Mouse (Mus musculus): ENCODE measurements around the gene Hoxa11. TPM values are rescaled to one million over a fixed set of nuclear protein-coding genes. Genes with fewer than 3 reads are reported as not detected.

Hoxa11 gene
- total RNA-seq, 1 experiment, result 0.31 TPM

- Histone ChIP-seq H3K4me3 (ENCODE audit: insufficient read depth in 1 of 2, low read depth in 1 of 2, low read length in 2 of 2, poor library complexity in 1 of 2, severe bottlenecking in 1 of 2) (no peak overlapping the region), H3K9me3 (ENCODE audit: control insufficient read depth, insufficient read depth, low read depth, low read length) (no peaks in the 10 kb centered on the region), H3K4me1 (ENCODE audit: control insufficient read depth in 2 of 2, insufficient read depth in 2 of 2, low read length in 2 of 2, poor library complexity in 1 of 2) (peaks cover 0 to 5% of the 10 kb centered on the region in 2 experiments; a peak in 1 of 4 replicates), H3K36me3 (ENCODE audit: control insufficient read depth, insufficient read depth, low read length, poor library complexity, severe bottlenecking) (no peaks in the 10 kb centered on the region), H3K9ac (ENCODE audit: insufficient read depth, low read depth, low read length, poor library complexity, severe bottlenecking) (no peak overlapping the region), H3K27ac (ENCODE audit: insufficient read depth, low read depth, low read length, poor library complexity, severe bottlenecking) (no peak overlapping the region)
- in situ Hi-C loops (cut with MboI; ENCODE audit: low sequenced_read_pairs in 2 of 2, unreplicated experiment in 2 of 2), result loop anchor here (10.0 kb wide), 3 partner anchors 64 to 1054 kb away; partner anchors contain the start of gene Hoxa2 (in 2 of the 2)
- DNase-seq (ENCODE audit: low read depth, low spot score), result no peak
- TF ChIP-seq ZC3H11A (IDR thresholded peaks at IDR 0.05; ENCODE audit: borderline replicate concordance, low read depth, low read length) (no peak), ZNF384 (IDR thresholded peaks at IDR 0.05; ENCODE audit: low read depth, low read length) (no peak), MAFK (IDR thresholded peaks at IDR 0.05; ENCODE audit: insufficient read depth, low read depth, low read length) (no peak), CHD2 (IDR thresholded peaks at IDR 0.05; ENCODE audit: low read depth, low read length) (no peak), HCFC1 (IDR thresholded peaks at IDR 0.05; ENCODE audit: borderline replicate concordance, insufficient read depth, low read length) (no peak)
Measured at GRCm38 (mm10) chr6:52228475-52229465, 16.8 kb downstream of the Hoxa11 start.

- DNase-seq (ENCODE audit: low read depth, low spot score), result no peak
- Histone ChIP-seq H3K36me3 (ENCODE audit: control insufficient read depth, insufficient read depth, low read length, poor library complexity, severe bottlenecking) (no peaks in the 10 kb centered on the region), H3K9ac (ENCODE audit: insufficient read depth, low read depth, low read length, poor library complexity, severe bottlenecking) (no peak overlapping the region), H3K9me3 (ENCODE audit: control insufficient read depth, insufficient read depth, low read depth, low read length) (no peaks in the 10 kb centered on the region), H3K4me3 (ENCODE audit: insufficient read depth in 1 of 2, low read depth in 1 of 2, low read length in 2 of 2, poor library complexity in 1 of 2, severe bottlenecking in 1 of 2) (no peak overlapping the region), H3K4me1 (ENCODE audit: control insufficient read depth in 2 of 2, insufficient read depth in 2 of 2, low read length in 2 of 2, poor library complexity in 1 of 2) (peaks cover 0 to 3% of the 10 kb centered on the region in 2 experiments; a peak in 1 of 4 replicates), H3K27ac (ENCODE audit: insufficient read depth, low read depth, low read length, poor library complexity, severe bottlenecking) (no peak overlapping the region)
- TF ChIP-seq HCFC1 (IDR thresholded peaks at IDR 0.05; ENCODE audit: borderline replicate concordance, insufficient read depth, low read length), result no peak
- no peak for TF ChIP-seq ZNF384 (IDR thresholded peaks at IDR 0.05; ENCODE audit: low read depth, low read length)
- no peak for TF ChIP-seq ZC3H11A (IDR thresholded peaks at IDR 0.05; ENCODE audit: borderline replicate concordance, low read depth, low read length)
- no peak for TF ChIP-seq MAFK (IDR thresholded peaks at IDR 0.05; ENCODE audit: insufficient read depth, low read depth, low read length)
- no peak for TF ChIP-seq CHD2 (IDR thresholded peaks at IDR 0.05; ENCODE audit: low read depth, low read length)
- in situ Hi-C loops (cut with MboI; ENCODE audit: low sequenced_read_pairs in 2 of 2, unreplicated experiment in 2 of 2), result loop anchor here (10.0 kb wide), 3 partner anchors 63 to 1053 kb away; partner anchors contain the start of gene Hoxa2 (in 2 of the 2)
Measured at GRCm38 (mm10) chr6:52227470-52228222, 18.0 kb downstream of the Hoxa11 start.

GRCm38 (mm10) chr6:52226569-52227257, 18.9 kb downstream of the Hoxa11 start:
- DNase-seq (ENCODE audit: low read depth, low spot score), result no peak
- Histone ChIP-seq H3K36me3 (ENCODE audit: control insufficient read depth, insufficient read depth, low read length, poor library complexity, severe bottlenecking) (no peaks in the 10 kb centered on the region), H3K4me3 (ENCODE audit: insufficient read depth in 1 of 2, low read depth in 1 of 2, low read length in 2 of 2, poor library complexity in 1 of 2, severe bottlenecking in 1 of 2) (no peak overlapping the region), H3K4me1 (ENCODE audit: control insufficient read depth in 2 of 2, insufficient read depth in 2 of 2, low read length in 2 of 2, poor library complexity in 1 of 2) (peaks cover 0 to 7% of the 10 kb centered on the region in 2 experiments; a peak in 1 of 4 replicates), H3K9me3 (ENCODE audit: control insufficient read depth, insufficient read depth, low read depth, low read length) (no peaks in the 10 kb centered on the region), H3K27ac (ENCODE audit: insufficient read depth, low read depth, low read length, poor library complexity, severe bottlenecking) (no peak overlapping the region), H3K9ac (ENCODE audit: insufficient read depth, low read depth, low read length, poor library complexity, severe bottlenecking) (no peak overlapping the region)
- TF ChIP-seq MAFK (IDR thresholded peaks at IDR 0.05; ENCODE audit: insufficient read depth, low read depth, low read length), result no peak
- TF ChIP-seq ZNF384 (IDR thresholded peaks at IDR 0.05; ENCODE audit: low read depth, low read length), result no peak
- TF ChIP-seq ZC3H11A (IDR thresholded peaks at IDR 0.05; ENCODE audit: borderline replicate concordance, low read depth, low read length), result no peak
- TF ChIP-seq HCFC1 (IDR thresholded peaks at IDR 0.05; ENCODE audit: borderline replicate concordance, insufficient read depth, low read length), result no peak
- no peak for TF ChIP-seq CHD2 (IDR thresholded peaks at IDR 0.05; ENCODE audit: low read depth, low read length)
- in situ Hi-C loops (cut with MboI; ENCODE audit: low sequenced_read_pairs in 2 of 2, unreplicated experiment in 2 of 2), result loop anchor here (10.0 kb wide), 3 partner anchors 62 to 1052 kb away; partner anchors contain the start of gene Hoxa2 (in 2 of the 2)
